Mouse (Mus musculus): ENCODE measurements around the gene Auts2.

- TF ChIP-seq CHD2 (IDR thresholded peaks at IDR 0.05; ENCODE audit: low read depth, low read length) (no peak), ZC3H11A (IDR thresholded peaks at IDR 0.05; ENCODE audit: borderline replicate concordance, low read depth, low read length) (no peak), HCFC1 (IDR thresholded peaks at IDR 0.05; ENCODE audit: borderline replicate concordance, insufficient read depth, low read length) (no peak), MAFK (IDR thresholded peaks at IDR 0.05; ENCODE audit: insufficient read depth, low read depth, low read length) (no peak), ZNF384 (IDR thresholded peaks at IDR 0.05; ENCODE audit: low read depth, low read length) (no peak)
Measured at GRCm38 (mm10) chr5:132442948-132443347, 100.2 kb downstream of the Auts2 start.
